Mouse (Mus musculus): Measurements from ENCODE around the gene Pptc7. TPM values are rescaled to one million over a fixed set of nuclear protein-coding genes. Genes with fewer than 3 reads are reported as not detected.

The Pptc7 gene
- polyA plus RNA-seq, 1 experiment from 2014 or later = 13.0 TPM

DNA sequence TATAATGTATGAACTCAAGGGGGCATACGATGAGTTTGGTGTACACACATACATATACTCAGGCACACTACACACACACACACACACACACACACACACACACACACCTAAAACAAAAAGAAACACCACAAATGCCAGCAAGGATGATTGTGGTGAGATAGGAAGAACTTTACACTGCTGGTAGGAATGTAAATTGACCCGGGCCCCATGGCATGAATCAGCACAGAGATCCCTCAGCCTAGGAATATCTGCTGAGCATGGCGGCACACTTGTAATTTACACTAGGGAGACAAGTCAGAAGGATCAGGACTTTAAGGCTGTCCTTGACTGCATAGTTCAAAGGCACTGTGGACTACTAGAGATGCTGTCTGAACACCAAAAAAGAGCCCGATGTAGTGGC, 46.1 kb downstream of the Pptc7 start:
- Histone ChIP-seq H3K4me3 (ENCODE audit: low read depth, low read length) (no peak overlapping the region), H3K4me1 (replicated peaks; ENCODE audit: control insufficient read depth, insufficient read depth, low read length) (no peaks in the 10 kb centered on the region; the same call in 1 of the 2 replicates), H3K4me2 (replicated peaks; ENCODE audit: low read depth) (no peak overlapping the region), H3K9me3 (ENCODE audit: control insufficient read depth) (no peaks in the 10 kb centered on the region), H3K9ac (ENCODE audit: low read depth, low read length) (no peak overlapping the region), H3K36me3 (ENCODE audit: control insufficient read depth, insufficient read depth) (peaks cover 17% of the 10 kb centered on the region), H3K27ac (ENCODE audit: low read depth, low read length) (no peak overlapping the region), H3K27me3 (replicated peaks; ENCODE audit: control insufficient read depth, insufficient read depth, low read length) (no peaks in the 10 kb centered on the region)
- peak; percentile 44 for TF ChIP-seq CTCF (IDR thresholded peaks at IDR 0.05; ENCODE audit: low read depth)
- WGBS = 65% methylated on average over 4 of the region's 4 CpGs
- ATAC-seq = no peak

- H3K36me3 ChIP-seq (ENCODE audit: control insufficient read depth, insufficient read depth) = no peaks in the 10 kb centered on the region
- H3K9me3 ChIP-seq (ENCODE audit: control insufficient read depth) = no peaks in the 10 kb centered on the region
- 67% methylated on average over 3 of the region's 3 CpGs for WGBS
- no peak overlapping the region for H3K4me2 ChIP-seq (replicated peaks; ENCODE audit: low read depth)
- peak; percentile 65 for ATAC-seq
- no peaks in the 10 kb centered on the region for H3K27me3 ChIP-seq (replicated peaks; ENCODE audit: control insufficient read depth, insufficient read depth, low read length)
- H3K27ac ChIP-seq (ENCODE audit: low read depth, low read length) = no peak overlapping the region
- H3K4me1 ChIP-seq (replicated peaks; ENCODE audit: control insufficient read depth, insufficient read depth, low read length) = no peaks in the 10 kb centered on the region; the same call in 1 of the 2 replicates
- H3K4me3 ChIP-seq (ENCODE audit: low read depth, low read length) = no peak overlapping the region
- TF ChIP-seq CTCF (IDR thresholded peaks at IDR 0.05; ENCODE audit: low read depth) = no peak
- no peak overlapping the region for H3K9ac ChIP-seq (ENCODE audit: low read depth, low read length)
These were observed 50.5 kb downstream of the Pptc7 start for GRCm38 (mm10) chr5:122334682-122335081.

DNA sequence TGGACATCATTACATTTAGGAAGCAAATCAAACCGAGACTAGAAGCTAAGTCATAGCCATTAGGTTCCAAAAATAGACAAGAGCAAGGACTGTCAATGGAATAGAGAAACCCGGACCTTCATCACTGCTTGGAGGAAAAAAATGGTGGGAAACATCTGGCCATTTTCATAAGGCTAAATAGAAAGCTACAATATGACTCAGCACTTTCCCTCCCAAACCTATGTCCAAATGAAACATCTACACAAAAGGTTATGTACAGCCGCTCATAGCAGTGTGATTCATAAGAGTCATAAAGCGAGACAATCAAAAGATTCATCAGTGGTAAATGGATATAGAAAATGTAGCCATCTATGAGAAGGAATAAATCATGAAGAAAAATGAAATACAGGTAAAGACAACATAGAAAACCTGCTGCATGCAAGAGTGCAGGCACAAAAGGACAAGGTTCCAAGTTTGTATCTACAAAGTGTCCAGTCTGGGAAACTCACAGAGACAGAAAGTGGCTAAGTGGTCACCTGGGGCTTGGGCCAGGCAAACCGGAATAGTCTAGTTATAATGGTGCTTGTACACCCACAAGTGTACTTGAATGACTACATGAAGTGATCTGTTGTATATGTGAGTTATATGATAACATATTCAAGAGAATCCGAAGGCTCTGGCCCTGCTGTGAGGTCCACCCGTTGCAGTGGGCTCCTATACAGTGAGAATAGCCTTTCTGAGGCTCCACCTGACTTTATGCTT, 52.6 kb downstream of the Pptc7 start:
- Histone ChIP-seq H3K4me2 (replicated peaks; ENCODE audit: low read depth) (no peak overlapping the region), H3K4me1 (replicated peaks; ENCODE audit: control insufficient read depth, insufficient read depth, low read length) (no peaks in the 10 kb centered on the region), H3K27ac (ENCODE audit: low read depth, low read length) (no peak overlapping the region), H3K9ac (ENCODE audit: low read depth, low read length) (no peak overlapping the region), H3K36me3 (ENCODE audit: control insufficient read depth, insufficient read depth) (no peaks in the 10 kb centered on the region), H3K4me3 (ENCODE audit: low read depth, low read length) (no peak overlapping the region), H3K27me3 (replicated peaks; ENCODE audit: control insufficient read depth, insufficient read depth, low read length) (no peaks in the 10 kb centered on the region), H3K9me3 (ENCODE audit: control insufficient read depth) (no peaks in the 10 kb centered on the region)
- no peak for ATAC-seq
- WGBS = 87% methylated on average over 7 of the region's 7 CpGs
- TF ChIP-seq CTCF (IDR thresholded peaks at IDR 0.05; ENCODE audit: low read depth) = no peak

GRCm38 (mm10) chr5:122342874-122343273, 58.7 kb downstream of the Pptc7 start:
- H3K36me3 ChIP-seq (ENCODE audit: control insufficient read depth, insufficient read depth) = no peaks in the 10 kb centered on the region
- no peaks in the 10 kb centered on the region for H3K27me3 ChIP-seq (replicated peaks; ENCODE audit: control insufficient read depth, insufficient read depth, low read length)
- H3K4me1 ChIP-seq (replicated peaks; ENCODE audit: control insufficient read depth, insufficient read depth, low read length) = no peaks in the 10 kb centered on the region
- 65% methylated on average over 1 of the region's 1 CpGs for WGBS
- no peak overlapping the region for H3K27ac ChIP-seq (ENCODE audit: low read depth, low read length)
- no peaks in the 10 kb centered on the region for H3K9me3 ChIP-seq (ENCODE audit: control insufficient read depth)
- no peak overlapping the region for H3K4me2 ChIP-seq (replicated peaks; ENCODE audit: low read depth)
- no peak overlapping the region for H3K4me3 ChIP-seq (ENCODE audit: low read depth, low read length)
- no peak overlapping the region for H3K9ac ChIP-seq (ENCODE audit: low read depth, low read length)
- no peak for TF ChIP-seq CTCF (IDR thresholded peaks at IDR 0.05; ENCODE audit: low read depth)
- ATAC-seq = no peak

- peak overlapping the region; percentile 68 for H3K27ac ChIP-seq (ENCODE audit: low read depth, low read length)
- TF ChIP-seq CTCF (IDR thresholded peaks at IDR 0.05; ENCODE audit: low read depth) = no peak
- ATAC-seq = peak; percentile 94
- no peaks in the 10 kb centered on the region for H3K4me1 ChIP-seq (replicated peaks; ENCODE audit: control insufficient read depth, insufficient read depth, low read length)
- H3K27me3 ChIP-seq (replicated peaks; ENCODE audit: control insufficient read depth, insufficient read depth, low read length) = no peaks in the 10 kb centered on the region
- no peak overlapping the region for H3K9ac ChIP-seq (ENCODE audit: low read depth, low read length)
- H3K36me3 ChIP-seq (ENCODE audit: control insufficient read depth, insufficient read depth) = no peaks in the 10 kb centered on the region
- WGBS = 28% methylated on average over 7 of the region's 7 CpGs
- no peaks in the 10 kb centered on the region for H3K9me3 ChIP-seq (ENCODE audit: control insufficient read depth)
- peak overlapping the region; percentile 33; the same call in 1 of the 2 replicates for H3K4me2 ChIP-seq (replicated peaks; ENCODE audit: low read depth)
- no peak overlapping the region for H3K4me3 ChIP-seq (ENCODE audit: low read depth, low read length)
These were observed 59.6 kb downstream of the Pptc7 start for GRCm38 (mm10) chr5:122343768-122344167.

- Histone ChIP-seq H3K4me3 (ENCODE audit: low read depth, low read length) (no peak overlapping the region), H3K27me3 (replicated peaks; ENCODE audit: control insufficient read depth, insufficient read depth, low read length) (no peaks in the 10 kb centered on the region), H3K9ac (ENCODE audit: low read depth, low read length) (no peak overlapping the region), H3K4me1 (replicated peaks; ENCODE audit: control insufficient read depth, insufficient read depth, low read length) (no peaks in the 10 kb centered on the region), H3K9me3 (ENCODE audit: control insufficient read depth) (no peaks in the 10 kb centered on the region), H3K36me3 (ENCODE audit: control insufficient read depth, insufficient read depth) (no peaks in the 10 kb centered on the region), H3K27ac (ENCODE audit: low read depth, low read length) (peak overlapping the region; percentile 68; the same call in 1 of the 2 replicates), H3K4me2 (replicated peaks; ENCODE audit: low read depth) (0 out of 2 replicates have a peak overlapping the region, but pooled peaks have one; percentile 33)
- 10% methylated on average over 5 of the region's 5 CpGs for WGBS
- TF ChIP-seq CTCF (IDR thresholded peaks at IDR 0.05; ENCODE audit: low read depth) = peak; percentile 94
- peak; percentile 81 for ATAC-seq
These were observed 60.1 kb downstream of the Pptc7 start for GRCm38 (mm10) chr5:122344260-122344659.
